Mouse (Mus musculus) liver, postnatal 0 days (tissue): ENCODE data around the gene Zfp553.

Source experiments
- CTCF ChIP-seq: sonication (generic); IDR thresholded peaks from 2 replicates; pipeline ENCODE4 v1.5.1; 2016; ENCODE audit warnings: antibody characterized with exemption, low read depth
- EP300 ChIP-seq: IDR thresholded peaks from 2 replicates; pipeline ENCODE4 v1.6.1; 2016; ENCODE audit warnings: antibody characterized with exemption, low read depth, mild to moderate bottlenecking

- TF ChIP-seq EP300 (no peak), CTCF (no peak)
Observed at GRCm38 (mm10) chr7:127196484-127196883, 36.4 kb upstream of the Zfp553 start.
